Mouse (Mus musculus): ENCODE results near the gene Fbp2.

The Fbp2 gene

GRCm38 (mm10) chr13:62863771-62864170 is 5.5 kb upstream of the Fbp2 start:
- WGBS, result 59% methylated on average over 6 of the region's 6 CpGs

- WGBS, result 92% methylated on average over 3 of the region's 3 CpGs
Measured at GRCm38 (mm10) chr13:62862875-62863274, 4.7 kb upstream of the Fbp2 start.

- WGBS, result 94% methylated on average over 4 of the region's 4 CpGs
Measured at GRCm38 (mm10) chr13:62860068-62860467, 1.8 kb upstream of the Fbp2 start.

- 87% methylated on average over 10 of the region's 10 CpGs for WGBS
Measured at GRCm38 (mm10) chr13:62859251-62859650, 1.0 kb upstream of the Fbp2 start.

- 82% methylated on average over 14 of the region's 14 CpGs for WGBS
Measured at GRCm38 (mm10) chr13:62856850-62857249, 1.4 kb downstream of the Fbp2 start.

- WGBS, result 5% methylated on average over 5 of the region's 5 CpGs
Measured at GRCm38 (mm10) chr13:62856305-62856675, 1.9 kb downstream of the Fbp2 start.

- WGBS, result 27% methylated on average over 25 of the region's 25 CpGs
Measured at GRCm38 (mm10) chr13:62855396-62856304, 2.6 kb downstream of the Fbp2 start.

GRCm38 (mm10) chr13:62854666-62855065 is 3.6 kb downstream of the Fbp2 start:
- WGBS, result 10% methylated on average over 15 of the region's 15 CpGs

- 59% methylated on average over 4 of the region's 4 CpGs for WGBS
Measured at GRCm38 (mm10) chr13:62833341-62833740, 24.9 kb downstream of the Fbp2 start.

- WGBS, result 89% methylated on average over 2 of the region's 2 CpGs
Measured at GRCm38 (mm10) chr13:62832239-62832638, 26.0 kb downstream of the Fbp2 start.

- WGBS, result 76% methylated on average over 3 of the region's 3 CpGs
Measured at GRCm38 (mm10) chr13:62815705-62816104, 42.5 kb downstream of the Fbp2 start.

- 7% methylated on average over 32 of the region's 32 CpGs for WGBS
Measured at GRCm38 (mm10) chr13:62812713-62813112, 45.5 kb downstream of the Fbp2 start.

GRCm38 (mm10) chr13:62807981-62808380 is 50.2 kb downstream of the Fbp2 start:
- WGBS, result 87% methylated on average over 6 of the region's 6 CpGs

Measured in cerebral cortex, adult 2 months (tissue).